Mouse (Mus musculus): Measurements from ENCODE around the gene Slc30a7.

DNA sequence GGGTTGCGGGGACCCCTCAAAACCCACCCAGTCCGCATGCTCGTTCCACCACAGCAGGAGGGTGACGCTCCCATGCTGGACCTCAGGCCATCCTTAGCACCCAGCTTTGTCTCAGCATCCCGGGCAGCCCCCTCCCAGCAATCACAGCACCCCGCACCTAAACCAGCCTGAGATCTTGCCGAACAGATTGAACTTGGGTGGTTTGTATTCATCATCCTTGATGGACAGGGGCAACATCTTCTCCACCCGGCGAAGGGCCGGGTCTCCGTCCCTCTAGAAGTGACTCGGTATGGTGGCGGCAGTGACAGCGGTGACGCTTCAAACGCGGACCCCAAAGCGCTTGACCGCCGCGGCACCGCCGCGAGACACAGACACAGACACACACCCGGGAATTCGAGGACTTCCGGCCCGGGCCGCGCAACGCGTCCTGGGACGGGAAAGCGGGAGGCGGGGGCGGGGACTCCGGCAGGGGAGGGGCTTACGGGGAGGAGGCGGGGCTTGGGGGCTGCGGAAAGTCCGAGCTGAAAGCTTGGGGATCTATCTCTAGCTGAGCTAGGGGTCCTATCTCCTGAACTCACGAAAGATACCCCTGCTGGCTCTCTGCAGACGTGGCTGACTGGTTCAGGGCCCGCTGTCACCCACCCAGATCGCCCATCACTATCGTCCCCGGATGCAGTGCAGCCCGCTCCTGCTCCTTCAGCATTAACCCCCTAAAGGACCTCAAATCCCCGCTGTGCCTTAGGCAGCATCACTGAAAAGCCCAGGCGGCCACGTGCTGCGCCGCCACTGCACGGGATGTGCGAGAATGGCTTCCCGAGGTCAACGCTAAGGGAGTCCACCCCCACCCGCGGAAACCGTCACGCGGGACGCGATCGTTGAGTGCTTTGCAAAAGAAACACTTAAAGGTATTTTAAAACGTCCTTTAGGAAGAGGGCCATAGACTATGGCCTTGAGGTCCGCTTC, at the start of gene Slc30a7, which contains the start of gene Extl2:
- no peak for TF ChIP-seq CHD2 (IDR thresholded peaks at IDR 0.05; ENCODE audit: low read depth, low read length)
- no peak for TF ChIP-seq MAFK (IDR thresholded peaks at IDR 0.05; ENCODE audit: insufficient read depth, low read depth, low read length)
- no peak for TF ChIP-seq ZC3H11A (IDR thresholded peaks at IDR 0.05; ENCODE audit: borderline replicate concordance, low read depth, low read length)
- TF ChIP-seq ZNF384 (IDR thresholded peaks at IDR 0.05; ENCODE audit: low read depth, low read length): no peak
- TF ChIP-seq HCFC1 (IDR thresholded peaks at IDR 0.05; ENCODE audit: borderline replicate concordance, insufficient read depth, low read length): no peak

Data from ES-E14 (cell line).